Mouse (Mus musculus) neural tube, embryonic 10.5 days (tissue): ENCODE results near the gene Gm2016.
"Not testable (repeated sequence)": the region's sequence is repeated elsewhere in the genome, so short reads cannot be mapped to it uniquely, and the experiment has no call there.

Experiments used
- DNase-seq: peaks from one replicate; pipeline ENCODE4 v3.0.0-alpha.2; 2017; ENCODE audit warnings: low spot score; ENCODE audit errors: extremely low spot score

Gene Gm2016

DNA sequence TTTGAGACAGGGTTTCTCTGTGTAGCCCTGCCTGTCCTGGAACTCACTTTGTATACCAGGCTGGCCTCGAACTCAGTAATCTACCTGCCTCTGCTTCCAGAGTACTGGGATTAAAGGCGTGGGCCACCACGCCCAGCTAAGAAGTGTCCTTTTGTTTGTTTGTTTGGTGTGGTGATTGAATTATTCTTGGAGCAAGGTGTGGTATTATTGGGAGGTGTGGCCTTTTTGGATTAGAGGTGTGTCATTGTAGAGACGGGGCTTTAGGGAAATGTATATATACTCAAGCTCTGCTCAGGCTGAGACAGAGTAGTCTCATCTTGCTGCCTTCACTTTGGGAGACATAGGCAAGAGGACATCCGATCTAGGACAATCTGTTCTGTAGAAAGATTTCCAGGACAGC, at the start of gene Gm2016:
Gene Gm2016, plus strand, starts transcription at position 301 of the 400 bp plus-strand sequence.
- not testable (repeated sequence) for DNase-seq

DNA sequence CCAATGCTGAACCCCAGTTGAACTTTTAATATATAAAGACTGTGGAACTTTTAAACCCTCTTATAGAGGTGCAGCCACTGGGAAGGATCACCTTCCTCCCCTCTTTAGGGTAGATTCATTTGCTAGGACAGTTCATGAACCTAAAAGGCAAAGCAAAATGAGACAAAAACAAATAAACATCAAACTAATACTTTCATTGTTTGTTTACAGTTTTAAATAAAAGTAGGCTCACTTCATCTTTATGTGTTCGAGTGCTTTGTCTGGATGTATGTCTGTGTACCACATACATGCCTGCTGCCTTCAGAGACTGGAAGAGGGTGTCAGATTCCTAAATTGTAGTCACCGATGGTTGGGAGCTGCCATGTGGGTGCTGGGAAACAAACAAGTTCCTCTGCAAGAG, 31.6 kb upstream of the Gm2016 start, which contains the start of gene Gm2001:
Gene Gm2001, minus strand, starts transcription at position 101 of the 400 bp plus-strand sequence.
- DNase-seq: not testable (repeated sequence)

DNA sequence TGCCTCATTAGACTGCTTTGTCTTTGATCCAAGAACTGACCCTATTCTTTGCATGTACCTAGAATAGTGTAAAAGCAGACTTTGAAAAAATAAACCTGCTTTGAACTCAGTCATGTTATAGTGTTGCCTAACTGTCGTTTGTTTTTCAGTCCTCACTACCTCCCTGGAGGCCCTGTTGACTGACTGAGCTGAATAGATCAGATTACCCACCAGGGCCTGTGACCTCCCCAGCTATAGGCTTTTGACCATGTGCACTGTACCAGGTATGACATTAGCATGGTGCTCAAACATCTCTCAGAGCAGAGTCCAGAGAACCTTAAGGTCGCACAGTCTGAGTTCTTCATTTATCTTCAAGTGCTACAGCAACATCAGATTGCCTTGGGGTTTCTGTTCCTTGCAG, 23.2 kb upstream of the Gm2016 start:
- DNase-seq: not testable (repeated sequence)

DNA sequence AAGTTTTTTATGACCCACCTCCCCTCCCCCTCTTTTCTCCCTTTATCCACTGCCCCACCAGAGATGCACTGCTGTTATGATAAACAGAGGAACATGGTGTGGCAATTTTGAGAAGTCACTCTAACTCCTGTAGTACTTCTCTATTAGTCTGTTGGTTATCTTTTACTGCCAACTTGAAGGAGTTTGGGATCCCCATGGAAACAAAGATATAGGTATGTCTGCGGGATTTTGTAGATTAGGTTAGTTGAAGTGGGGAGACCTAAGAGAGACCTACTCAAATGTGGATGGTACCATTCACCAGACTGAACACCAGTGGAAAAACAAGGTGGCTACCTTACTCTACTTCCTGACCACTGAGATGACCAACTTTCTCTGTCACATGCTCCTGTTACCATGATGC, 17.8 kb upstream of the Gm2016 start:
- not testable (repeated sequence) for DNase-seq

DNA sequence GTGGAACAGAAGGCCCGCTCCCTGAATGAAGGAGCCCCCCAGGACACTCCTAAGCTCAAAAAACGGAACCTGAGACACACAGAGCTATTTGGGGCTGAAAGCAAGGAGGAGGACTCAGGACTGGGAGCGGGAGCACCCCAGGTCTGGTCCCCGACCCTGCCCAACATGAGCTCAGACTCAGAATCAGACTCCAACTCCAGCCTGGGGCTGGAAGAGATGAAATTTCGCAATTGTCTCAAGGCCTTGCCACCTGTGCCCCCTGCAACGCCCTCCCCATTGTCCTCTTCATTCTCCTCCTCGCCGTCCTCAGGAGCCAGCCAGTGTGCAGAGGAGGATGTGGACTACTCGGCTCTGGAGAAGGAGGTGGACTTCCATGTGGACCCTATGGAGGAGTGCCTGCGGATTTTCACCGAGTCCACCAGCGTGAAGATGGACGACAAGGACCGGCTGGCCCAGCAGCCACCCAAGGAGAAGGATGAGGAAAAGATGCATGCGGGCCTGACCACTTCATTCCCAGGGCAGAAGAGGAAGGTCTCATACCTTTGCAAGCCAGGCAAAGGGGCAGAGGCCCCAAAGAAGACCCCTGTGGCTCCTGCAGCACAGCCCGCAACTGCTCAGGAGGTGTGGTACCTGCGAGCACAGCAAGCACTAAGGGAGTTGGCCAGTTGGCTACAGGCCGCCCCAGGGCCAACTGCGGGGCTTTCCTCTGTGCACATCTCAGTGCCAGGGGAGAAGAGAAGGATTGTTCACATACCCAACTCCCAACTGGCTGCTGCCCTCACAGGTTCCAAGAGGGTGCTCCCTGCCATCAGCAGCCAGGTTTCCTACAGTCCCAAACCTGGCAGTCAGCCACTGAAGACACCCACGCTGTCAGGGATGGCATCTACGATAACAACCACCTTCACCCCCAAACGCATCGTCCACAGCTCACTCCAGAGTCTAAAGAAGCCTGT, 11.9 kb upstream of the Gm2016 start:
- DNase-seq: not testable (repeated sequence)

DNA sequence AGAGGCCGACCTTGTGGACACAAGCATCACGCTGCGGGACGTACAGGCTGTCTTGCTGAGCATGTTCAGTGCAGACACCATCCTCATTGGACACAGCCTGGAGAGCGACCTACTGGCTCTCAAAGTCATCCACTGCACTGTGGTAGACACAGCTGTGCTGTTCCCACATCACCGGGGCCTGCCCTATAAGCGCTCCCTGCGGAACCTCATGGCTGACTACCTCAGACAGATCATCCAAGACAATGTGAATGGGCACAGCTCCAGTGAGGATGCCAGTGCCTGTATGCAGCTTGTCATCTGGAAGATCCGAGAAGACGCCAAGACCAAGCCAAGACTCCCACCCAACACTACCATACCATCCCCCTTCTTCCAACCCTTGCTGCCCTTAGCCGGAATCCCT, 10.2 kb upstream of the Gm2016 start:
- not testable (repeated sequence) for DNase-seq

DNA sequence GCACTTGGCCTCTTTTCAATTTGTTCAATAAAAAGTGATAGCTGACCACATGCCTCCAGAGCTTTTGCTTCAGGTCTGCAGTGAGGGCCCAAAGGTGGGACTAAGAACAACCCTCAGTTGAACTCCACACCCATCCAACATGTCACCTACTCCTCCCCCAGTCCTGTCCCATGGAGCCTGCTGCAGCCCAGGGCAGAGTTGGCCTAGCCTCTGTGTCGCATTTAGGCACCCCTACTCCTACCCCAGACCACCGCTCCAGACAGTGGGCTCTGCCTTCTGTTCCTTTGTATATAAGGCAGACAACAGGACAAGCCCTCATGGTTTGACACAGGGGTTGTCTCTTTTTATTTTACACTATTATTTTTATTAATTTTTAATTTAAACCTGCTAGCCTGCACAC, 9.8 kb upstream of the Gm2016 start:
- not testable (repeated sequence) for DNase-seq

DNA sequence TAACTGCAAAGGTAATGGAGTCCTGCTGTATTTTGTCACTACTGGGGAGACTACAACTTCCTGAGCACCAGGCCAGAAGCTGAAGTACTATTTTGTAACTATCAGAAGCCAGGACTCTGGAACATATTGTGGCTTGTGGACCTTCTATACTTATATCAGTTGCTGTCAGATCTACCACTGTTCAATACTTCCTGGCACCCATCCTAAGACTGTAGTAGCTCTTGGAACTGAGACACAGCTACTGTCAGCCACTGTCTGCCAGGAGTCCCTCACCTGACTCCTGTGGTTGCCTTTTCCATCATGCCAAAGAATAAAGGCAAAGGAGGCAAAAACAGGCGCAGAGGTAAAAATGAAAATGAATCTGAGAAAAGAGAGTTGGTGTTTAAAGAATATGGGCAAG, 21.2 kb downstream of the Gm2016 start, which contains the start of gene Gm2022:
Gene Gm2022, plus strand, starts transcription at position 301 of the 400 bp plus-strand sequence.
- not testable (repeated sequence) for DNase-seq

DNA sequence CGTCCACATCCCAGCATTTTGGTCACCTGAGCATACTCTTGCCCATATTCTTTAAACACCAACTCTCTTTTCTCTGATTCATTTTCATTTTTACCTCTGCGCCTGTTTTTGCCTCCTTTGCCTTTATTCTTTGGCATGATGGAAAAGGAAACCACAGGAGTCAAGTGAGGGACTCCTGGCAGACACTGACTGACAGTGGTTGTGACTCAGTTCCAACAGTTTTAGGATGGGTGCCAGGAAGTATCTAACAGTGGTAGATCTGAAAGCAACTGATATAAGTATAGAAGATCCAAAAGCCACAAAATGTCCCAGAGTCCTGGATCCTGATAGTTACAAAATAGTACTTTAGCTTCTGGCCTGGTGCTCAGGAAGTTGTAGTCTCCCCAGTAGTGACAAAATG, 45.8 kb downstream of the Gm2016 start, which contains the start of gene Gm2035:
Gene Gm2035, minus strand, starts transcription at position 137 of the 400 bp plus-strand sequence.
- not testable (repeated sequence) for DNase-seq
